ENCODE assay signal across 8 mouse cellular contexts in the genomic region with DNA sequence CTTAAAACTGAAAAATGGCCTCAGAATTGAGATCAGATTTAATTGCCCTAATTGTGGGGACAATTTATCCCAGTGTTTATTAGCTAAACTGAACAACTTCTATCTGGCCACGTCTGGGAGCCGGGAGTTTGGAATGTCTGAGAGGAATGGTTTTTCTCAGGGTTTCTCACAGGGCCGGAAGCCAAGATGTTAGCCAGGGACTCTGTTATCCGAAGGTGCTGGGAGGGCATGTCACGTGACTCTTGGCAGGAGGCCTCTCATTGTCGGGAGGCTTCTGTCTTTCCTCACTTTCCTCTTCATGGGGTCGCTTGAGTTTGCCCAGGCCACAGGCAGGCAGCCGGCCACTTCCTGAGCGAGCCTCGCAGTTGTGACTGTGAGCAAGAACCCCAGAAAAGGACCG. TPM values are rescaled to one million over a fixed set of nuclear protein-coding genes. Genes with fewer than 3 reads are reported as not detected.
A peak's percentile ranks its signal among the peaks of the same experiment; 100 is the strongest.
DNase-seq lines count a peak whose midpoint lies in the region; ATAC-seq and TF ChIP-seq lines count a peak whose summit lies in the region.
"Had no signal": no experiment of that assay in that cellular context is flagged by ENCODE, and none has a peak within 500 bp of the region (broad histone marks: within the 10 kb centered on the region; RNA-seq: fewer than 3 reads in every experiment).

No protein-coding gene starts in this region.

- ATAC-seq in limb, embryonic 13.5 days (ENCODE audit: low FRiP score, low read depth), result no peak
- peak; percentile 53; the same call in 1 of the 2 replicates for ATAC-seq in stomach, postnatal 0 days (ENCODE audit: low FRiP score, low TSS enrichment)
- no peak; the same call in 1 of the 2 replicates for ATAC-seq in megakaryocyte progenitor cell, adult 5-6 weeks (replicated peaks; ENCODE audit: poor library complexity)

- H3K36me3 ChIP-seq in limb, embryonic 13.5 days, result no peaks in the 10 kb centered on the region
- no peaks in the 10 kb centered on the region for H3K36me3 ChIP-seq in stomach, postnatal 0 days (ENCODE audit: control insufficient read depth, insufficient read depth, low read length)
- H3K36me3 ChIP-seq: liver, embryonic 13.5 days had no signal

- TF ChIP-seq EP300 in stomach, postnatal 0 days (optimal IDR thresholded peaks at IDR 0.05), result no peak

- no peak overlapping the region for H3K4me3 ChIP-seq in limb, embryonic 13.5 days
- no peak overlapping the region for H3K4me3 ChIP-seq in stomach, postnatal 0 days (ENCODE audit: low read depth, low read length)
- H3K4me3 ChIP-seq: liver, embryonic 13.5 days had no signal

- H3K27me3 ChIP-seq in limb, embryonic 13.5 days, result no peaks in the 10 kb centered on the region
- H3K27me3 ChIP-seq in stomach, postnatal 0 days (ENCODE audit: control insufficient read depth, insufficient read depth, low read length), result no peaks in the 10 kb centered on the region
- H3K27me3 ChIP-seq: liver, embryonic 13.5 days had no signal

- H3K27ac ChIP-seq in limb, embryonic 13.5 days, result no peak overlapping the region
- no peak overlapping the region for H3K27ac ChIP-seq in stomach, postnatal 0 days (replicated peaks)
- H3K27ac ChIP-seq: liver, embryonic 13.5 days had no signal

- H3K4me1 ChIP-seq in limb, embryonic 13.5 days, result peaks cover 6% of the 10 kb centered on the region; the same call in 1 of the 2 replicates
- H3K4me1 ChIP-seq in stomach, postnatal 0 days (replicated peaks; ENCODE audit: control insufficient read depth, insufficient read depth), result no peaks in the 10 kb centered on the region

- no peaks in the 10 kb centered on the region for H3K9me3 ChIP-seq in limb, embryonic 13.5 days
- no peaks in the 10 kb centered on the region for H3K9me3 ChIP-seq in stomach, postnatal 0 days (ENCODE audit: control insufficient read depth, low read length)
- H3K9me3 ChIP-seq: liver, embryonic 13.5 days had no signal

- 11% methylated on average over 11 of the region's 11 CpGs for WGBS in limb, embryonic 13.5 days
- WGBS in stomach, postnatal 0 days, result 18% methylated on average over 11 of the region's 11 CpGs

- H3K4me2 ChIP-seq in limb, embryonic 13.5 days (replicated peaks), result peak overlapping the region; percentile 15; the same call in 1 of the 2 replicates
- no peak overlapping the region for H3K4me2 ChIP-seq in stomach, postnatal 0 days (replicated peaks; ENCODE audit: low read depth)
- H3K4me2 ChIP-seq: liver, embryonic 13.5 days had no signal

- peak; percentile 16 for DNase-seq in ES-CJ7 (ENCODE audit: low read depth, low spot score)
- peak; percentile 69 for DNase-seq in embryo, embryonic 11 days
- DNase-seq in heart, postnatal 14 days, result peak; percentile 68 to 74
- peak; percentile 51 for DNase-seq in stomach, postnatal 0 days (ENCODE audit: low spot score)
- no peak for DNase-seq in layer of hippocampus, postnatal 25 days (ENCODE audit: extremely low spot score in 1 of 2, low spot score in 1 of 2)
- DNase-seq: liver, embryonic 13.5 days had no signal

- TF ChIP-seq CTCF in stomach, postnatal 0 days (IDR thresholded peaks at IDR 0.05; ENCODE audit: low read depth), result no peak

- H3K9ac ChIP-seq in limb, embryonic 13.5 days, result no peak overlapping the region
- H3K9ac ChIP-seq in stomach, postnatal 0 days (ENCODE audit: low read length), result no peak overlapping the region
- H3K9ac ChIP-seq: liver, embryonic 13.5 days had no signal

- intact Hi-C loops in heart, postnatal 14 days (cut with DNase I), result no loop called here

RNA-seq across cellular contexts. Expression of a gene that starts 31.7 kb away (rescaled TPM):
- total RNA-seq in heart, postnatal 14 days (2021), result 10 to 100 TPM; 38.9 to 42.2 TPM
- polyA plus RNA-seq in limb, embryonic 13.5 days (2015; fragmentation: Nextera tagmentation; extraction: Ambion mirVana), result 50.3 and 52.8 TPM in 2 replicates
- 26.4 and 30.0 TPM in 2 replicates for polyA plus RNA-seq in stomach, postnatal 0 days (2015; fragmentation: Nextera tagmentation; extraction: Ambion mirVana)
- 4.2 and 5.2 TPM in 2 replicates for total RNA-seq in megakaryocyte progenitor cell, adult 5-6 weeks (2015)
- total RNA-seq in megakaryocyte progenitor cell, adult 5-6 weeks (2017), result 9.7 and 10.8 TPM in 2 replicates
- total RNA-seq in layer of hippocampus, postnatal 25 days (2021), result 10 to 100 TPM; 18.9 to 23.6 TPM

Comparison
In these comparisons a context has a peak if more than half of its experiments do, and no peak if none do; other contexts are left out.
1. DNase-seq: peak in ES-CJ7 (single experiment), embryo, embryonic 11 days (single experiment), heart, postnatal 14 days (2 of 2) and stomach, postnatal 0 days (single experiment); none in layer of hippocampus, postnatal 25 days (0 of 2).